Mouse (Mus musculus) lung, adult 2 months (tissue): ENCODE measurements around the gene Il1rl2. TPM values are rescaled to one million over a fixed set of nuclear protein-coding genes. Genes with fewer than 3 reads are reported as not detected.

ENCODE experiments used
- DNase-seq: peaks from one replicate; pipeline ENCODE4 v3.0.0; 2022
- H3K4me1 ChIP-seq: fragments of 200-500 bp; 2 replicates; pipeline ENCODE4 v1.6.1; 2011; ENCODE audit warnings: low read length; ENCODE audit not compliant: control insufficient read depth, insufficient read depth
- H3K4me3 ChIP-seq: fragments of 200-500 bp; replicated peaks from 2 replicates; pipeline ENCODE3; 2011; ENCODE audit warnings: low read depth, mild to moderate bottlenecking, control low read depth, low read length; ENCODE audit errors: extremely low read depth
- CTCF ChIP-seq: fragments of 200-500 bp; IDR thresholded peaks from 2 replicates; pipeline ENCODE4 v1.5.1; 2011; ENCODE audit warnings: mild to moderate bottlenecking, low read length, control low read depth; ENCODE audit not compliant: insufficient read depth
- POLR2A ChIP-seq: fragments of 200-500 bp; IDR thresholded peaks from 2 replicates; pipeline ENCODE4 v1.6.1; 2011; ENCODE audit warnings: low read depth, mild to moderate bottlenecking, control low read depth, low read length, borderline replicate concordance; ENCODE audit errors: extremely low read depth
- WGBS: fragments of 180-500 bp; shearing (Covaris S2); methylation state at CpG from one replicate; pipeline ENCODE4 v1.1.7; 2018; 5-methylcytosine and 5-hydroxymethylcytosine counted together
- polyA plus RNA-seq: library from polyadenylated mRNA; depleted of rRNA; stranded (reverse); fragments of >200 nt; gene quantifications from 2 replicates; pipeline ENCODE4 v1.2.3, GENCODE M21; 2012

The Il1rl2 gene
- polyA plus RNA-seq, 1 experiment = 8.4 TPM

- 81% methylated on average over 4 of the region's 4 CpGs for WGBS
- Histone ChIP-seq H3K4me3 (no peak overlapping the region), H3K4me1 (no peaks in the 10 kb centered on the region)
- TF ChIP-seq POLR2A (no peak), CTCF (no peak)
- DNase-seq = no peak
Observed at GRCm38 (mm10) chr1:40340102-40340501, 15.7 kb downstream of the Il1rl2 start.

DNA sequence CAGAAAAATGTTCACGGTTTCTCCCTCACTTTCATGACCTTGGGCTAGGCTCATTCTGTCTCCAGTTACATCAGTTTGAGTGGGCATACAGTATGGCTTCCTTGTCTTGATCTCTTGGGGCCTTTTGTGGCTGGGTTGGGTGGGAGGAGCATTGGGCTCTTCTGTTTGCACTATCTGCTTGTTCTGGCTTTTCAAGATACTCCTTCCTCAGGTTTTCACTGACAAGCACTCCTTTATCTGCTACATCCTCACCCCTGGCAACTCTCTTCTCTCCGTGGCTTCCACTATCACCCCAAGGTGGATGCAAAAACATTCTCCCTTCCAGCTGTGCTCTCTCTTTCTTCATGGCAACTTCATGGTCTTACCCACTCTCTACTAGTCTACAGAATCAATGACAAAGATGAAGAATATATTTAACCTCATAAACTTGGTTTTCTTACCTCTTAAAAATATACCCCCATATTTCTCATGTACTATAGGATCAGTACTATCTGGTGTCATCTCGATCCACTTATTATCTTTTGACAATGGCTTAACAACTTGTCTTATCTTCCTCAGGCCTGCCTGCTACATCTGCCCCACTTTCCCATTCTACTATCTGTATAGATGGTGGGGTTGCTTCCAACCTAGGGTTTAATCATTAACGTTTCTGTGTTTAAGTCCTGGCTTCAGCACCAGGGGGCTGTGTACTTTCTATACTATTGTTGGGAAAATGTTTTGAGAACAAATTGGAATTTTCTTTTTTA lies 27.9 kb downstream of the Il1rl2 start:
- no peak overlapping the region for H3K4me3 ChIP-seq
- H3K4me1 ChIP-seq = no peaks in the 10 kb centered on the region; the same call in 1 of the 2 replicates
- TF ChIP-seq POLR2A (no peak), CTCF (no peak)
- DNase-seq = no peak
- whole genome bisulfite sequencing = 85% methylated on average over 4 of the region's 4 CpGs

GRCm38 (mm10) chr1:40352904-40353286 lies 28.5 kb downstream of the Il1rl2 start:
- WGBS = 76% methylated on average over 2 of the region's 2 CpGs
- Histone ChIP-seq H3K4me3 (no peak overlapping the region), H3K4me1 (no peaks in the 10 kb centered on the region; the same call in 1 of the 2 replicates)
- no peak for DNase-seq
- TF ChIP-seq POLR2A = no peak
- TF ChIP-seq CTCF = no peak

- TF ChIP-seq POLR2A = no peak
- no peak for TF ChIP-seq CTCF
- Histone ChIP-seq H3K4me1 (no peaks in the 10 kb centered on the region; the same call in 1 of the 2 replicates), H3K4me3 (no peak overlapping the region)
- DNase-seq = no peak
- WGBS = 88% methylated on average over 3 of the region's 3 CpGs
Observed at GRCm38 (mm10) chr1:40354665-40355064, 30.3 kb downstream of the Il1rl2 start.

GRCm38 (mm10) chr1:40355431-40355843 lies 31.0 kb downstream of the Il1rl2 start:
- H3K4me3 ChIP-seq = no peak overlapping the region
- no peaks in the 10 kb centered on the region; the same call in 1 of the 2 replicates for H3K4me1 ChIP-seq
- no peak for DNase-seq
- 68% methylated on average over 4 of the region's 4 CpGs for WGBS
- TF ChIP-seq POLR2A = no peak
- TF ChIP-seq CTCF = no peak

- 43% methylated on average over 10 of the region's 10 CpGs for WGBS
- H3K4me3 ChIP-seq = no peak overlapping the region
- TF ChIP-seq POLR2A = no peak
- TF ChIP-seq CTCF = no peak
- no peak for DNase-seq
- H3K4me1 ChIP-seq = no peaks in the 10 kb centered on the region; the same call in 1 of the 2 replicates
Observed at GRCm38 (mm10) chr1:40355904-40356521, 31.6 kb downstream of the Il1rl2 start.

DNA sequence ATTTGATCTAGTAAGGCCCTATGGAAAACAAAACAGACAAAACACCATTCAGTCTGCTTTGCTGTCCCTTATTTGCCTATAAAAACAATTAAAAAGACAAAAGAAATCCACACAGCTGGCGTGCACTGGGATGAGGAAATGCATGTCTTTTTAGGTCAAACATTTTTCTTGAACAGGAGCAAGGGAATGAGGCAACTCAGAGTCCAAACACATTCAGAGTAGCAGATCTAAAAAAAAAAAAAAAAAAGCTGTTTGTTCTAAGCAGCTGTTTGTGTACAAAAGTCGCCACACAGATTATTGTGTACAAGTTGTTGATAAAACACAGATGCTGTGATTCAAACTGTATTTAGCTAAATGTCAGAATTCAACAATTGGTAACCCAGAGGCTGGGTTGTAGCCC lies 33.5 kb downstream of the Il1rl2 start:
- no peak for DNase-seq
- WGBS = 55% methylated on average over 2 of the region's 2 CpGs
- Histone ChIP-seq H3K4me3 (no peak overlapping the region), H3K4me1 (no peaks in the 10 kb centered on the region; the same call in 1 of the 2 replicates)
- no peak for TF ChIP-seq POLR2A
- no peak for TF ChIP-seq CTCF

DNA sequence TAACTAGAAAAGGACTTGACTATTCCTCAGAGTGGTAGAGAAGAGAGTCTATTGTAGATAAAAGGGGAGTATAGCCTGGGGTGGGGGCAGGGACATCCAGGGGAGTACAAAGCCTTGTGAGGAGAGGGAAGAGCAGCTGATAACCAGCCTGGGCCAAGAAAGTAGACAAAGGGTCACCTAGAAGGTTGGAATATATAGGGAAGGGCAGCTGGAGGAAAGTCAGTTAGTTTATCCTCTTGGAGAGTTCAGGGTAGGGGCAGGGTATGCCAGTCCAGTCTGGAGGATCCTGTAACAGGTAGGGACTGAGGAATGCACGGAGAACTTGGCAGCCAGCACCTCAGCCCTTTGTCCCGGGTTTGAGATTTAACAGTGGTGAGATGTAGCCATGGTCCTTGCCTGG lies 33.9 kb downstream of the Il1rl2 start:
- no peak for DNase-seq
- TF ChIP-seq CTCF (no peak), POLR2A (no peak)
- H3K4me1 ChIP-seq = no peaks in the 10 kb centered on the region; the same call in 1 of the 2 replicates
- no peak overlapping the region for H3K4me3 ChIP-seq
- WGBS = 64% methylated on average over 2 of the region's 2 CpGs

GRCm38 (mm10) chr1:40358771-40359181 lies 34.4 kb downstream of the Il1rl2 start:
- WGBS = 64% methylated on average over 4 of the region's 4 CpGs
- TF ChIP-seq CTCF (no peak), POLR2A (no peak)
- DNase-seq = no peak
- Histone ChIP-seq H3K4me1 (no peaks in the 10 kb centered on the region; the same call in 1 of the 2 replicates), H3K4me3 (no peak overlapping the region)
